Comparison of ENCODE assay signal across 8 mouse cellular contexts in genomic region chr3:127632531-127632930, GRCm38 (mm10). TPM values are rescaled to one million over a fixed set of nuclear protein-coding genes. Genes with fewer than 3 reads are reported as not detected.
DNase-seq lines count a peak whose midpoint lies in the region; ATAC-seq and TF ChIP-seq lines count a peak whose summit lies in the region.

No protein-coding gene starts in this region.

- TF ChIP-seq CTCF in bone marrow macrophage, adult 2 months (IDR thresholded peaks at IDR 0.05; ENCODE audit: low read depth, low read length), result no peak

- intact Hi-C loops in heart, postnatal 25 days (cut with DNase I), result no loop called here

- peak overlapping the region; percentile 40; the same call in 1 of the 2 replicates for H3K9ac ChIP-seq in heart, embryonic 12.5 days
- H3K9ac ChIP-seq in midbrain, embryonic 14.5 days (replicated peaks; ENCODE audit: low read length), result peak overlapping the region; percentile 54; the same call in 1 of the 2 replicates

- peak overlapping the region; percentile 58 for H3K4me3 ChIP-seq in bone marrow macrophage, adult 2 months (ENCODE audit: insufficient read depth, low read length)
- H3K4me3 ChIP-seq in heart, embryonic 12.5 days, result peak overlapping the region; percentile 48
- peak overlapping the region; percentile 53 for H3K4me3 ChIP-seq in midbrain, embryonic 14.5 days (replicated peaks; ENCODE audit: low read depth, low read length)

- 0 out of 2 replicates have a peak, but pooled peaks cover 5% of the 10 kb centered on the region for H3K4me1 ChIP-seq in bone marrow macrophage, adult 2 months (ENCODE audit: control insufficient read depth, insufficient read depth, low read length)
- peaks cover 42% of the 10 kb centered on the region for H3K4me1 ChIP-seq in heart, embryonic 12.5 days (replicated peaks)
- peaks cover 33% of the 10 kb centered on the region; the same call in 1 of the 2 replicates for H3K4me1 ChIP-seq in midbrain, embryonic 14.5 days (ENCODE audit: control insufficient read depth, insufficient read depth, low read length)

- DNase-seq in heart, adult 11 months, result peak; percentile 88
- no peak for DNase-seq in heart, postnatal 25 days (ENCODE audit: low spot score)
- DNase-seq in kidney, postnatal 14 days, result peak; percentile 56
- DNase-seq in midbrain, embryonic 14.5 days, result peak; percentile 91
- DNase-seq in spleen, postnatal 36 days (ENCODE audit: low spot score in 2 of 2), result no peak
- no peak for DNase-seq in left cerebral cortex, adult 9 months (ENCODE audit: low spot score in 2 of 2)

- H3K36me3 ChIP-seq in heart, embryonic 12.5 days, result no peaks in the 10 kb centered on the region
- no peaks in the 10 kb centered on the region for H3K36me3 ChIP-seq in midbrain, embryonic 14.5 days (ENCODE audit: control insufficient read depth, insufficient read depth, low read length)

- no peak overlapping the region for H3K27ac ChIP-seq in bone marrow macrophage, adult 2 months (ENCODE audit: insufficient read depth, low read depth, low read length)
- no peak overlapping the region for H3K27ac ChIP-seq in heart, embryonic 12.5 days (ENCODE audit: poor library complexity, severe bottlenecking)
- peak overlapping the region; percentile 80 for H3K27ac ChIP-seq in midbrain, embryonic 14.5 days (replicated peaks; ENCODE audit: low read depth, low read length)

- no peaks in the 10 kb centered on the region for H3K9me3 ChIP-seq in heart, embryonic 12.5 days (replicated peaks)
- H3K9me3 ChIP-seq in midbrain, embryonic 14.5 days (ENCODE audit: control insufficient read depth, low read length), result no peaks in the 10 kb centered on the region

- peak; percentile 47; the same call in 1 of the 2 replicates for ATAC-seq in heart, embryonic 12.5 days (ENCODE audit: insufficient number of reproducible peaks, low FRiP score)
- ATAC-seq in midbrain, embryonic 14.5 days (ENCODE audit: low FRiP score, low TSS enrichment), result peak; percentile 80

- no peak for TF ChIP-seq POLR2A in bone marrow macrophage, adult 2 months (IDR thresholded peaks at IDR 0.05; ENCODE audit: borderline replicate concordance, low read depth, low read length)

- WGBS in heart, embryonic 12.5 days, result 2% methylated on average over 28 of the region's 32 CpGs
- under 1% methylated on average over 31 of the region's 32 CpGs for WGBS in midbrain, embryonic 14.5 days

- peak overlapping the region; percentile 84 for H3K4me2 ChIP-seq in heart, embryonic 12.5 days
- peak overlapping the region; percentile 88 for H3K4me2 ChIP-seq in midbrain, embryonic 14.5 days (ENCODE audit: low read length)

- H3K27me3 ChIP-seq in heart, embryonic 12.5 days (replicated peaks), result peaks cover 88% of the 10 kb centered on the region
- H3K27me3 ChIP-seq in midbrain, embryonic 14.5 days (ENCODE audit: control insufficient read depth, insufficient read depth, low read length), result peaks cover 71% of the 10 kb centered on the region

RNA-seq across cellular contexts. Expression of gene Neurog2, which starts 0.4 kb away (rescaled TPM):
- not detected for total RNA-seq in heart, postnatal 25 days (2021)
- polyA plus RNA-seq in bone marrow macrophage, adult 2 months (2012; ENCODE audit: insufficient read depth, insufficient read length, missing spikeins), result not detected in 2 replicates
- 0.24 TPM in 1 of 2 replicates, not detected in the other for polyA plus RNA-seq in heart, embryonic 12.5 days (2016; fragmentation: Nextera tagmentation; extraction: Ambion mirVana)
- 10.0 and 18.6 TPM in 2 replicates for polyA plus RNA-seq in midbrain, embryonic 14.5 days (2014; fragmentation: Nextera tagmentation; extraction: Ambion mirVana)

Comparison
In these comparisons a context has a peak if more than half of its experiments do, and no peak if none do; other contexts are left out.
1. DNase-seq: peak in heart, adult 11 months (single experiment), kidney, postnatal 14 days (single experiment) and midbrain, embryonic 14.5 days (single experiment); none in heart, postnatal 25 days (single experiment), spleen, postnatal 36 days (0 of 2) and left cerebral cortex, adult 9 months (0 of 2).
2. Peak in every context shown above with its lines, with median percentiles within 50 percentile points of each other: H3K4me3 ChIP-seq.